Mouse (Mus musculus) CH12.LX (cell line): ENCODE results near the gene Tbc1d2b. TPM values are rescaled to one million over a fixed set of nuclear protein-coding genes. Genes with fewer than 3 reads are reported as not detected.

Experiments
- DNase-seq: peaks from one replicate; pipeline ENCODE4 v3.0.0-alpha.2; 2013; ENCODE audit errors: extremely low read depth
- H3K27ac ChIP-seq: 2 replicates; pipeline ENCODE4 v1.5.1; 2012; ENCODE audit warnings: low read depth, mild to moderate bottlenecking, control low read depth, moderate library complexity; ENCODE audit not compliant: insufficient read depth
- H3K27me3 ChIP-seq: replicated peaks from 2 replicates; pipeline ENCODE3; 2012; ENCODE audit warnings: inconsistent platforms
- H3K36me3 ChIP-seq, 2 experiments: replicated peaks in 1 of 2; 2 replicates each; pipeline versions ENCODE3 to v1.6.1; 2012; ENCODE audit warnings: inconsistent platforms in 1 of 2, low read length in 1 of 2, mild to moderate bottlenecking in 1 of 2, mixed read lengths in 1 of 2, moderate library complexity in 1 of 2; ENCODE audit not compliant: control insufficient read depth in 1 of 2, insufficient read depth in 1 of 2
- H3K4me1 ChIP-seq, 2 experiments: 2 replicates each; pipeline ENCODE4 v1.6.1; 2012; ENCODE audit warnings: inconsistent platforms in 1 of 2, moderate library complexity in 1 of 2; ENCODE audit not compliant: insufficient read depth in 2 of 2, control insufficient read depth in 1 of 2
- H3K4me2 ChIP-seq: 2 replicates; pipeline ENCODE4 v1.6.1; 2012; ENCODE audit warnings: low read depth, mild to moderate bottlenecking, control low read depth; ENCODE audit not compliant: poor library complexity, insufficient read depth, severe bottlenecking
- H3K4me3 ChIP-seq, 3 experiments: fragments of 150-350 bp in 1 of 3; sonication (generic) in 1 of 3; replicated peaks in 1 of 3; 2 replicates each; pipeline versions ENCODE3 to v1.5.1; 2011 to 2012; ENCODE audit warnings: low read depth in 2 of 3, low read length in 2 of 3, mild to moderate bottlenecking in 2 of 3, moderate library complexity in 2 of 3, control low read depth in 1 of 3, improper control_type of control experiment in 1 of 3, inconsistent platforms in 1 of 3, mixed read lengths in 1 of 3; ENCODE audit not compliant: poor library complexity in 1 of 3
- H3K79me2 ChIP-seq: replicated peaks from 2 replicates; pipeline ENCODE4 v1.6.1; 2012; ENCODE audit warnings: mild to moderate bottlenecking, moderate library complexity; ENCODE audit not compliant: control insufficient read depth, poor library complexity, insufficient read depth, severe bottlenecking; ENCODE audit errors: extremely low read depth
- H3K9ac ChIP-seq: 2 replicates; pipeline ENCODE4 v1.6.1; 2012; ENCODE audit warnings: low read depth, mild to moderate bottlenecking, control low read depth, moderate library complexity; ENCODE audit not compliant: insufficient read depth
- H3K9me3 ChIP-seq: replicated peaks from 2 replicates; pipeline ENCODE3; 2012; ENCODE audit warnings: low read length, inconsistent platforms, mixed read lengths
- CHD1 ChIP-seq: IDR thresholded peaks from 2 replicates; pipeline ENCODE4 v1.6.1; 2012; ENCODE audit warnings: low read depth, low read length, improper control_type of control experiment, inconsistent platforms
- CHD2 ChIP-seq: IDR thresholded peaks from 2 replicates; pipeline ENCODE4 v1.6.1; 2011; ENCODE audit warnings: low read length, improper control_type of control experiment
- CTCF ChIP-seq, 2 experiments: IDR thresholded peaks in 1 of 2; conservative IDR thresholded peaks in 1 of 2; 2 replicates each; pipeline ENCODE4 v1.5.1; 2011 to 2012; ENCODE audit warnings: low read depth in 2 of 2, low read length in 2 of 2, improper control_type of control experiment in 1 of 2, inconsistent platforms in 1 of 2, mild to moderate bottlenecking in 1 of 2, moderate library complexity in 1 of 2
- ELF1 ChIP-seq: IDR thresholded peaks from 2 replicates; pipeline ENCODE4 v1.6.1; 2014; ENCODE audit warnings: low read depth, mild to moderate bottlenecking, inconsistent platforms, low read length, improper control_type of control experiment
- HCFC1 ChIP-seq: IDR thresholded peaks from 2 replicates; pipeline ENCODE4 v1.6.1; 2012; ENCODE audit warnings: low read depth, mild to moderate bottlenecking, inconsistent platforms, low read length, improper control_type of control experiment
- JUND ChIP-seq: conservative IDR thresholded peaks from 2 replicates; pipeline ENCODE4 v1.6.1; 2011; ENCODE audit warnings: low read depth, low read length, improper control_type of control experiment
- MXI1 ChIP-seq: IDR thresholded peaks from 2 replicates; pipeline ENCODE4 v1.6.1; 2011; ENCODE audit warnings: mild to moderate bottlenecking, low read depth, low read length, improper control_type of control experiment
- MYC ChIP-seq: IDR thresholded peaks from 2 replicates; pipeline ENCODE4 v1.6.1; 2011; ENCODE audit warnings: low read depth, mild to moderate bottlenecking, improper control_type of control experiment, low read length
- NRF1 ChIP-seq: IDR thresholded peaks from 2 replicates; pipeline ENCODE4 v1.6.1; 2014; ENCODE audit warnings: low read depth, mild to moderate bottlenecking, inconsistent platforms, low read length, improper control_type of control experiment, moderate library complexity
- POLR2A ChIP-seq: IDR thresholded peaks from 2 replicates; pipeline ENCODE4 v1.6.1; 2011; ENCODE audit warnings: low read depth, mild to moderate bottlenecking, improper control_type of control experiment, low read length
- POLR2AphosphoS2 ChIP-seq: IDR thresholded peaks from 2 replicates; pipeline ENCODE4 v1.6.1; 2011; ENCODE audit warnings: low read depth, low read length, improper control_type of control experiment
- RAD21 ChIP-seq: IDR thresholded peaks from 2 replicates; pipeline ENCODE4 v1.6.1; 2011; ENCODE audit warnings: low read depth, mild to moderate bottlenecking, low read length, improper control_type of control experiment, moderate library complexity
- TBP ChIP-seq: conservative IDR thresholded peaks from 2 replicates; pipeline ENCODE4 v1.6.1; 2011; ENCODE audit warnings: low read depth, low read length, improper control_type of control experiment
- UBTF ChIP-seq: IDR thresholded peaks from 2 replicates; pipeline ENCODE4 v1.6.1; 2012; ENCODE audit warnings: low read depth, mild to moderate bottlenecking, inconsistent platforms, low read length, improper control_type of control experiment, moderate library complexity
- USF1 ChIP-seq: IDR thresholded peaks from 2 replicates; pipeline ENCODE4 v1.6.1; 2014; ENCODE audit warnings: low read depth, mild to moderate bottlenecking, inconsistent platforms, low read length, improper control_type of control experiment
- ZC3H11A ChIP-seq: IDR thresholded peaks from 2 replicates; pipeline ENCODE4 v1.6.1; 2012; ENCODE audit warnings: low read depth, mild to moderate bottlenecking, inconsistent platforms, low read length, improper control_type of control experiment
- dilution Hi-C: fragments of 300-500 bp; cut with MboI; formaldehyde crosslinking; loops from 2 replicates; pipeline ENCODE4 v1.14.3; 2020; ENCODE audit warnings: low sequenced_read_pairs; ENCODE audit not compliant: extremely low pct_unique_long_range_greater_than_20kb, extremely low pct_ligation_motif_present
- in situ Hi-C: fragments of 300-500 bp; cut with MboI; formaldehyde crosslinking; loops from 3 replicates; pipeline ENCODE4 v1.14.3; 2019; ENCODE audit warnings: low sequenced_read_pairs, low pct_ligation_motif_present, low pct_unique_long_range_greater_than_20kb, mixed read lengths
- polyA plus RNA-seq: library from polyadenylated mRNA; unstranded; fragments of >175 nt; gene quantifications from 2 replicates; pipeline ENCODE4 v1.2.1, GENCODE M21; 2012; ENCODE audit warnings: low read depth; ENCODE audit not compliant: insufficient read length
- total RNA-seq, 2 experiments: library from RNA; depleted of rRNA; stranded (reverse); fragments of 300-350 nt in 1 of 2; fragments of >200 nt in 1 of 2; gene quantifications; 2 replicates each; pipeline ENCODE4 v1.2.3; 2012 to 2014

Tbc1d2b gene
- total and polyA plus RNA-seq, 3 experiments: 0.60 to 1.3 (median 0.76) TPM

DNA sequence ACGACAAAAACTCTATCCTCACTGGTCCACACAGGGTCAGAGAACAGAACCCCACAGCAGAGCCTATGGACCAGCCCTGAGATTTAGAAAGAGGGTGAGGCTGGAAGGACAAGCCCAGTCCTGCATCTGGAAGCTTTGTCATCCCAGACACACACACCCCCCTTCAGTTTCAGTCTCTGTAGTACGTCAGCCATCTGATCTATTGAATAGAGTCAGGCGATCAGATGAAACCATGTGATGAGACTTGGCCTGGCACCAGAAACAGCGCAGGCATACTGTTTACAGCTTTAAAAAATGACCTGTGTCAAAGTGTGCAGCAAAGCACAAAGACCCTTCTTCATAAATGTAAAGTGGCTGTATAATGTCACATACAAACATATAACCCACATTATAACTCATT, 30.0 kb downstream of the Tbc1d2b start:
- Histone ChIP-seq H3K27me3 (no peaks in the 10 kb centered on the region), H3K4me1 (peaks cover 2 to 6% of the 10 kb centered on the region in 2 experiments; a peak in 3 of 4 replicates), H3K9ac (no peak overlapping the region), H3K27ac (no peak overlapping the region), H3K79me2 (no peaks in the 10 kb centered on the region), H3K4me3 (no peak overlapping the region), H3K4me2 (no peak overlapping the region), H3K9me3 (no peaks in the 10 kb centered on the region), H3K36me3 (no peaks in the 10 kb centered on the region)
- dilution Hi-C loops (no loop called here), in situ Hi-C loops (no loop called here)
- TF ChIP-seq NRF1: no peak
- TF ChIP-seq USF1: no peak
- TF ChIP-seq CHD1: no peak
- no peak for TF ChIP-seq TBP
- no peak for TF ChIP-seq CTCF (conservative IDR thresholded peaks at IDR 0.05 in 1 of 2, IDR thresholded peaks at IDR 0.05 in 1 of 2; ENCODE audit: low read depth in 2 of 2, low read length in 2 of 2)
- TF ChIP-seq ZC3H11A: no peak
- no peak for TF ChIP-seq MXI1
- TF ChIP-seq RAD21: no peak
- no peak for TF ChIP-seq POLR2AphosphoS2
- TF ChIP-seq ELF1: no peak
- no peak for TF ChIP-seq MYC
- no peak for TF ChIP-seq POLR2A
- no peak for DNase-seq

DNA sequence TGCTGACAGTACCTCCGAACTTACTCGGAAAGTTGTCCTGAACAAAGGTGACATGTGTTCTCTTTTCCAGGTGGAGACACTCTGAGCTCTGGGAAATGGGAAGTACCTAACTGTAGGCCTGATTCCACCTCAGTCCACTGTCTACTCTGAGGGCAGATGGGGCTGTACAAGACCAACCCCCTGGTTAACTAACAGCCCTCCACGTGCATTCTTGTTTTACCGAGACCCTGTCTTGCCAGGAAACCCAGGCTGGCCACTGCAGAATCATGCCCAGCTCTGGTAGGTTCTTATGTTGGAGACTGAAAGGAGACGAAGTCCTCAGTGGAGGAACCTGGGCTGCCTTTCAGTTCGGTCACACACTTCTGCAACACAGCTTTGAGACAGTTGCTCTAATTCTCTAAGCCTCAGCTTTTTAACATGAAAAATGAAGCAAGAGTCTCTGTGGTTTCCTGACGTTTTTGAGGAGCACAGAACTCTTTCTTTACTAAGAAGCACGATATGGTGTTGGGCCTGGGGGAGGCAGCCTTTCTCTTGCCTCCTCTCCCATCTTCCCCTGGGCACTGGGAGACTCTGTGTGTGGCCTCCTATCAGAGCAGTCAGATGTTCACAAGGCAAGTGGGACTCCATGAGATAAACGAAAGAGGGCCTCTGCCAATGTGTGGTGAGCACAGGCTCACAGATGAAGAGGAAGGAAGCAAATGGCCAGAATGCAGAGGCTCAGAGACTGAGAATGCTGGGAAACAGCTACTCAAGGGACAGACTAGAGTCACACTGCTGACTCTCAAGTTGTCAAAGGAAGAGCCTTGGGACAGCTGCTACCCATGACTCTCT, 33.2 kb downstream of the Tbc1d2b start:
- no peaks in the 10 kb centered on the region for H3K36me3 ChIP-seq
- no peaks in the 10 kb centered on the region for H3K79me2 ChIP-seq
- H3K9me3 ChIP-seq: no peaks in the 10 kb centered on the region
- TF ChIP-seq HCFC1 (no peak), MYC (no peak), CHD2 (no peak), JUND (no peak), CTCF (conservative IDR thresholded peaks at IDR 0.05 in 1 of 2, IDR thresholded peaks at IDR 0.05 in 1 of 2; ENCODE audit: low read depth in 2 of 2, low read length in 2 of 2) (no peak), UBTF (no peak)
- no peak overlapping the region for H3K4me2 ChIP-seq
- no peak overlapping the region for H3K4me3 ChIP-seq
- no peak overlapping the region for H3K9ac ChIP-seq
- peaks cover 3 to 29% of the 10 kb centered on the region in 2 experiments; a peak in 2 of 4 replicates for H3K4me1 ChIP-seq
- no peak for DNase-seq
- dilution Hi-C loops: no loop called here
- no peak overlapping the region for H3K27ac ChIP-seq
- in situ Hi-C loops: no loop called here
- H3K27me3 ChIP-seq: no peaks in the 10 kb centered on the region
